Mouse (Mus musculus): Measurements from ENCODE around the gene Ttyh2.

DNA sequence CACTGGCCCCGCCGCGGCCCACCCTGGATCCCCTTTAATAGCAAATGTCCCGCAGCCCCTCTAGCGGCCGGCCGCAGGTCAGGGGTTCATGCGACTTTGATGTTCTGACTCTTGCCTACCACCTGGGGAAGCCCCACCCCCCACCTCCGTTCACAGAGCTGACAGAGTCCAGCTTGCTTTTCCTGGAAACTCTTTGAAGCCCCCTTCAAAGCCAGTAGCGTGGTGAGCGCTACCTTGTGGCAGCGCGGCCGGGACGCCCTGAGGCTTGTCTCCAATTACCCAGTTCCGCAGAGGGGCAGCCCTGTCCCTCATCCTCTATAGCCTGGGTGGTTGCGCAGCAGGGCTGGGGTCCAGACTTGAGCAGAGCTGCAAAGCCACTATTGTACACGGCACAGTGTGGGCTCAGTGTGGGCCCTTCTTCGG, 35.5 kb upstream of the Ttyh2 start:
- TF ChIP-seq CTCF (IDR thresholded peaks at IDR 0.05; ENCODE audit: low read depth) = no peak
- no peak for TF ChIP-seq EP300 (IDR thresholded peaks at IDR 0.05; ENCODE audit: low read depth)

Measured in liver, postnatal 0 days (tissue).